Mouse (Mus musculus) spleen, adult 2 months (tissue): Measurements from ENCODE around the gene Gm11060. TPM values are rescaled to one million over a fixed set of nuclear protein-coding genes. Genes with fewer than 3 reads are reported as not detected.

Source experiments
- DNase-seq, 2 experiments: peaks; one replicate each; pipeline versions ENCODE4 v3.0.0 to v3.0.0-alpha.2; 2012 to 2021; ENCODE audit warnings: low spot score in 2 of 2, low read depth in 1 of 2
- H3K27ac ChIP-seq: fragments of 200-500 bp; 2 replicates; pipeline ENCODE4 v1.5.1; 2012; ENCODE audit warnings: low read length, inconsistent platforms; ENCODE audit not compliant: insufficient read depth
- H3K27me3 ChIP-seq: fragments of 200-500 bp; 2 replicates; pipeline ENCODE4 v1.6.1; 2012; ENCODE audit warnings: mild to moderate bottlenecking, moderate library complexity, low read length, inconsistent platforms; ENCODE audit not compliant: control insufficient read depth, insufficient read depth
- H3K36me3 ChIP-seq: fragments of 200-500 bp; 2 replicates; pipeline ENCODE4 v1.6.1; 2012; ENCODE audit warnings: mild to moderate bottlenecking, low read length, inconsistent platforms; ENCODE audit not compliant: control insufficient read depth, insufficient read depth
- H3K4me1 ChIP-seq: fragments of 200-500 bp; 2 replicates; pipeline ENCODE4 v1.6.1; 2011; ENCODE audit warnings: inconsistent platforms; ENCODE audit not compliant: control insufficient read depth, insufficient read depth, insufficient read length
- H3K4me3 ChIP-seq: fragments of 200-500 bp; 2 replicates; pipeline ENCODE4 v1.5.1; 2011; ENCODE audit warnings: mild to moderate bottlenecking, inconsistent platforms; ENCODE audit not compliant: insufficient read depth, insufficient read length; ENCODE audit errors: extremely low read depth
- CTCF ChIP-seq: fragments of 200-500 bp; IDR thresholded peaks from 2 replicates; pipeline ENCODE4 v1.5.1; 2011; ENCODE audit warnings: mild to moderate bottlenecking, inconsistent platforms; ENCODE audit not compliant: insufficient read depth, insufficient read length, insufficient replicate concordance; ENCODE audit errors: extremely low read depth
- POLR2A ChIP-seq: fragments of 200-500 bp; IDR thresholded peaks from 2 replicates; pipeline ENCODE4 v1.6.1; 2011; ENCODE audit warnings: low read depth, low read length, inconsistent platforms
- WGBS: fragments of 180-500 bp; shearing (Covaris S2); methylation state at CpG from one replicate; pipeline ENCODE4 v1.1.7; 2018; 5-methylcytosine and 5-hydroxymethylcytosine counted together
- polyA plus RNA-seq: library from polyadenylated mRNA; depleted of rRNA; stranded (reverse); fragments of >200 nt; gene quantifications from 2 replicates; pipeline ENCODE4 v1.2.3, GENCODE M21; 2012

Gm11060 gene
- polyA plus RNA-seq, 1 experiment: not detected

DNA sequence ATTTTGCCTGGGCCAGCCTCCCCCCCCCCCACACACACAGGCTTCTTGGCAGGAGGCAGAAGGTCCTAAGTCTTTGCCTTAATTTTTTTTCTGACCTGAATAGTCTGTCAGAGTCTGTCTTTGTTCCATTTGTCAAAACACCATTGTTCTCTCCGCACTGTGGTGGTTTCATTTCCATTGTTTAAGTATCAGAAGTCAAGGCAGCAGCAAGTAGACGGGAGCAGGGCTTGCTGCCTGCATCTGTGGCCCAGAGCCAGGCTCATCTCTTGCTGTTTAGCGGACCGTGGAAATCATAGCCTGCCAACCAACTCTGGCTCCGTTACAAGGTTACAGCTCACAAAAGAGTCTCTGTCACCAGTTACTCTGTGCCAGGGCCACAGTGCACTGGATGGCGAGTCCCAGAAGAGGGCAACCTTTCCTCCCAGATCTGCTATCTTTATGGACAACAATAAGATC lies 16.9 kb downstream of the Gm11060 start:
- no peaks in the 10 kb centered on the region for H3K27me3 ChIP-seq
- DNase-seq: no peak
- H3K27ac ChIP-seq: no peak overlapping the region
- no peak overlapping the region for H3K4me3 ChIP-seq
- H3K4me1 ChIP-seq: no peaks in the 10 kb centered on the region
- WGBS: 47% methylated on average over 6 of the region's 6 CpGs
- H3K36me3 ChIP-seq: no peaks in the 10 kb centered on the region
- TF ChIP-seq POLR2A (no peak), CTCF (no peak)

DNA sequence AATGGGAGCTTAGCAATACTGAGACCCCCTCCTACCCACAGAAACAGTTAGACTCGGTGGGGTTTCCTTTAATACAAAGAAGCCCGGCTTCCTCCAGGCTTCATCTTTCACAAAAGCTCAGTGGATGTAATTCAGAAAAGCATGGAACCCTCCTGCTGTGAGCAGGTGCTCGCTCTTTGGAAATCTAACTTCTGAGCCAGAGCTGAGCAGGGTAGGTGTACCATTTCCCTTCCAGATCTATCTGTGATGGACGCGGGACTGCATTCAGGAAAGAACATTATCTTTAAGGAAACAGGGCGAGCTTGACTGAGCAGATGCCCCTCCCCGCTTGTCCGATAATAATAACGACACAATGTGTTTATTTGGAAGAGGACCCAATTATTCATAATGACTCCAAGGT lies 22.3 kb downstream of the Gm11060 start:
- Histone ChIP-seq H3K4me3 (no peak overlapping the region), H3K27me3 (0 out of 2 replicates have a peak, but pooled peaks cover 1% of the 10 kb centered on the region), H3K27ac (no peak overlapping the region), H3K4me1 (no peaks in the 10 kb centered on the region), H3K36me3 (no peaks in the 10 kb centered on the region)
- no peak for DNase-seq
- WGBS: 28% methylated on average over 9 of the region's 9 CpGs
- TF ChIP-seq CTCF: no peak

GRCm38 (mm10) chr2:105117669-105118068 lies 25.9 kb downstream of the Gm11060 start:
- Histone ChIP-seq H3K36me3 (no peaks in the 10 kb centered on the region), H3K4me1 (no peaks in the 10 kb centered on the region), H3K4me3 (no peak overlapping the region), H3K27me3 (peaks cover 2% of the 10 kb centered on the region; the same call in 1 of the 2 replicates), H3K27ac (no peak overlapping the region)
- 60% methylated on average over 8 of the region's 8 CpGs for WGBS
- DNase-seq: no peak
- no peak for TF ChIP-seq CTCF
- no peak for TF ChIP-seq POLR2A

- Histone ChIP-seq H3K27ac (no peak overlapping the region), H3K4me1 (no peaks in the 10 kb centered on the region), H3K36me3 (no peaks in the 10 kb centered on the region), H3K27me3 (peaks cover 18% of the 10 kb centered on the region), H3K4me3 (no peak overlapping the region)
- WGBS: 16% methylated on average over 8 of the region's 8 CpGs
- DNase-seq: no peak
- no peak for TF ChIP-seq CTCF
- no peak for TF ChIP-seq POLR2A
Observed at GRCm38 (mm10) chr2:105122216-105122615, 30.4 kb downstream of the Gm11060 start.

DNA sequence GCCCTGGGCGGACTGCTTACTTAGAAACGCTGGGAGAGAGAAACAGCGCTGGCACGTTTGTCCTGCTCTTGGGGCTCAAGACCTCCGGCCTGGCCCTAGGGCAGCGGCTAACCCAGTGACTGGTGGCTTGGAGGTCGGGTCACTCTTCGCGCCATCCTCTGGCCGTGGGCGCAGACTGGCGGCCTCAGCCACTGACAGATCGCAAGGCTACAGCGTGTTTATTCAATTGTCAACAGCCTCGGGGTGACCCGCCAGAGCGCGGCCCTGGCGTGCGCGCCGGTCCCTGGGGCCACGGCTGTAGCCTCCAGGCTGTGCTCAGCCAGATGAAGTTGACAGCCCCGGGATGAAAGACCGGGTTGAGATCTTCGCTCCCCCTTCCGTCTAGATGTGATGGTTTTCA lies 31.1 kb downstream of the Gm11060 start:
- Histone ChIP-seq H3K36me3 (no peaks in the 10 kb centered on the region), H3K4me3 (no peak overlapping the region), H3K27ac (peak overlapping the region; percentile 39; the same call in 1 of the 2 replicates), H3K27me3 (peaks cover 22% of the 10 kb centered on the region), H3K4me1 (no peaks in the 10 kb centered on the region)
- TF ChIP-seq CTCF (no peak), POLR2A (no peak)
- WGBS: 5% methylated on average over 27 of the region's 27 CpGs
- DNase-seq: no peak

DNA sequence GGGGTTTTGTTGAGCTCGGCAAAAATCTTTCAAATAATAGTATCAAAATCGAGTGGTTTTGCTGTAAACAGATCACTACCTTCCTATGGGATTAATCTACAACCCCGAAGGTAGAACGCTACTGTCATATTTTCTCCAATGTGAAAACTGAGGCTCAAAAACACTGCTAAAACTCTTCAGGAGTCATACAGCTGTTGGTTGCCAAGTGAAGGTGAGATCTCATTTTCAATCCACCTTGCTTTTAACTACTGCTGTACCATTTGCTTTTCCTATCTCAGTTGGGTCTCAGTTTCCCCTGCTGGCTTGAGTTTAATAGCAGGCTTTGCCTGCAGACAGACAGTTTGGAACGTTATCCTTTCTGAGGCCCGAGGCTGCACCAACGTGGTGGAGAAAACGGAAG lies 31.6 kb downstream of the Gm11060 start:
- 8% methylated on average over 8 of the region's 8 CpGs for WGBS
- TF ChIP-seq POLR2A (no peak), CTCF (no peak)
- H3K36me3 ChIP-seq: no peaks in the 10 kb centered on the region
- H3K4me3 ChIP-seq: no peak overlapping the region
- H3K27ac ChIP-seq: peak overlapping the region; percentile 2; the same call in 1 of the 2 replicates
- H3K27me3 ChIP-seq: peaks cover 26% of the 10 kb centered on the region
- DNase-seq: no peak
- H3K4me1 ChIP-seq: no peaks in the 10 kb centered on the region

DNA sequence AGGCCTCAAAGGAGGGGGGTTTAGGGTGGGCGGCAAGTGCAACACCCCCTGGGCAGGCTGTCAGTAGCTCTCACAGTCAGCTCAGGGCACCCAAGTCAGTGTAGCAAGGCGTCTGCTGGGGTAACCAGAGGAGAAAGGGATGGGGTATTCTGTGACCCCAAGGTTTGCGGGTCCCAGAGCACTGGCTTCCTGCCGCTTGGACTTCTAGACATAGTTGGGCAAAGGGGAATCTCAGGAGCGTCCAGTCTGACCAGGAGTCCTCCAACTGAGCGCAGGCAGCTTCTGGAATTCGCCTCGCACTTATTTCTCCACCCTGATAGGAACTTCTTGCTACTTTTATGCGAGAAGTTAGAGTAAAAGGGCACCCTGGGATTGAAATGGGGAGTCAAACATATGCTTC lies 32.1 kb downstream of the Gm11060 start:
- no peak for DNase-seq
- WGBS: 8% methylated on average over 9 of the region's 9 CpGs
- Histone ChIP-seq H3K27me3 (peaks cover 27% of the 10 kb centered on the region), H3K36me3 (no peaks in the 10 kb centered on the region), H3K27ac (peak overlapping the region; percentile 2; the same call in 1 of the 2 replicates), H3K4me3 (no peak overlapping the region), H3K4me1 (no peaks in the 10 kb centered on the region)
- no peak for TF ChIP-seq CTCF
- no peak for TF ChIP-seq POLR2A
